Mouse (Mus musculus) limb, embryonic 13.5 days (tissue): ENCODE measurements around the gene Ubap1l. TPM values are rescaled to one million over a fixed set of nuclear protein-coding genes. Genes with fewer than 3 reads are reported as not detected.

Experiments used
- ATAC-seq: fragments of 200-750 bp; cut with Nextera tagmentation; 2 replicates; pipeline ENCODE4 v1.8.0; 2017; ENCODE audit warnings: low read depth, moderate number of reproducible peaks, moderate TSS enrichment; ENCODE audit not compliant: low FRiP score
- H3K27ac ChIP-seq: fragments of 300-500 bp; sonication (generic); 2 replicates; pipeline ENCODE4 v1.5.1; 2015; ENCODE audit warnings: inconsistent platforms, mild to moderate bottlenecking, moderate library complexity
- H3K27me3 ChIP-seq: fragments of 300-500 bp; sonication (generic); 2 replicates; pipeline ENCODE4 v1.6.1; 2015; ENCODE audit warnings: mild to moderate bottlenecking, inconsistent platforms
- H3K36me3 ChIP-seq: fragments of 300-500 bp; sonication (generic); 2 replicates; pipeline ENCODE4 v1.6.1; 2015; ENCODE audit warnings: inconsistent platforms, mild to moderate bottlenecking, moderate library complexity
- H3K4me1 ChIP-seq: fragments of 300-500 bp; sonication (generic); 2 replicates; pipeline ENCODE4 v1.6.1; 2015; ENCODE audit warnings: inconsistent platforms
- H3K4me2 ChIP-seq: fragments of 300-500 bp; sonication (generic); replicated peaks from 2 replicates; pipeline ENCODE4 v1.6.1; 2015; ENCODE audit warnings: inconsistent platforms, mild to moderate bottlenecking, moderate library complexity
- H3K4me3 ChIP-seq: fragments of 300-500 bp; sonication (generic); 2 replicates; pipeline ENCODE4 v1.5.1; 2015; ENCODE audit warnings: moderate library complexity, mild to moderate bottlenecking, inconsistent platforms
- H3K9ac ChIP-seq: fragments of 300-500 bp; sonication (generic); 2 replicates; pipeline ENCODE4 v1.6.1; 2015; ENCODE audit warnings: mild to moderate bottlenecking, inconsistent platforms
- H3K9me3 ChIP-seq: fragments of 300-500 bp; sonication (generic); 2 replicates; pipeline ENCODE4 v1.6.1; 2016; ENCODE audit warnings: inconsistent platforms
- WGBS: fragments of 180-500 bp; shearing (Covaris S2); methylation state at CpG from one replicate; pipeline ENCODE4 v1.1.7; 2015; 5-methylcytosine and 5-hydroxymethylcytosine counted together
- polyA plus RNA-seq: library from polyadenylated mRNA; unstranded; fragments of >200 nt; fragmentation: Nextera tagmentation; extraction: Ambion mirVana; gene quantifications from 2 replicates; pipeline ENCODE4 v1.2.1, GENCODE M21; 2015

The Ubap1l gene
- polyA plus RNA-seq, 1 experiment from 2014 or later: 0.42 TPM

GRCm38 (mm10) chr9:65346476-65347111 lies 14.2 kb upstream of the Ubap1l start:
- Histone ChIP-seq H3K9ac (peak overlapping the region; percentile 98), H3K27me3 (no peaks in the 10 kb centered on the region), H3K4me2 (peak overlapping the region; percentile 81), H3K27ac (peak overlapping the region; percentile 93), H3K4me3 (peak overlapping the region; percentile 100), H3K36me3 (no peaks in the 10 kb centered on the region), H3K4me1 (peaks cover 13% of the 10 kb centered on the region), H3K9me3 (no peaks in the 10 kb centered on the region)
- under 1% methylated on average over 75 of the region's 77 CpGs for WGBS
- ATAC-seq: peak; percentile 74

GRCm38 (mm10) chr9:65347112-65347850 lies 13.6 kb upstream of the Ubap1l start:
- Histone ChIP-seq H3K9me3 (no peaks in the 10 kb centered on the region), H3K9ac (peak overlapping the region; percentile 98), H3K27ac (no peak overlapping the region), H3K4me3 (peak overlapping the region; percentile 100), H3K4me1 (peaks cover 13% of the 10 kb centered on the region), H3K4me2 (peak overlapping the region; percentile 81), H3K36me3 (no peaks in the 10 kb centered on the region), H3K27me3 (no peaks in the 10 kb centered on the region)
- ATAC-seq: no peak
- WGBS: 49% methylated on average over 8 of the region's 8 CpGs

- H3K9ac ChIP-seq: no peak overlapping the region; the same call in 1 of the 2 replicates
- no peak overlapping the region for H3K27ac ChIP-seq
- no peaks in the 10 kb centered on the region for H3K9me3 ChIP-seq
- peaks cover 41% of the 10 kb centered on the region for H3K36me3 ChIP-seq
- no peaks in the 10 kb centered on the region for H3K27me3 ChIP-seq
- no peak for ATAC-seq
- 88% methylated on average over 5 of the region's 5 CpGs for WGBS
- H3K4me1 ChIP-seq: no peaks in the 10 kb centered on the region
- H3K4me3 ChIP-seq: no peak overlapping the region
- H3K4me2 ChIP-seq: no peak overlapping the region
Observed at GRCm38 (mm10) chr9:65353251-65353650, 7.6 kb upstream of the Ubap1l start.

- Histone ChIP-seq H3K4me2 (no peak overlapping the region), H3K9me3 (no peaks in the 10 kb centered on the region), H3K9ac (no peak overlapping the region), H3K4me1 (no peaks in the 10 kb centered on the region), H3K36me3 (peaks cover 70% of the 10 kb centered on the region), H3K27me3 (no peaks in the 10 kb centered on the region), H3K27ac (no peak overlapping the region), H3K4me3 (no peak overlapping the region)
- 89% methylated on average over 7 of the region's 7 CpGs for WGBS
- ATAC-seq: no peak
Observed at GRCm38 (mm10) chr9:65356561-65356960, 4.3 kb upstream of the Ubap1l start.

GRCm38 (mm10) chr9:65356971-65357370 lies 3.9 kb upstream of the Ubap1l start:
- Histone ChIP-seq H3K27me3 (no peaks in the 10 kb centered on the region), H3K27ac (no peak overlapping the region), H3K4me3 (no peak overlapping the region), H3K4me1 (no peaks in the 10 kb centered on the region), H3K9me3 (no peaks in the 10 kb centered on the region), H3K9ac (no peak overlapping the region), H3K4me2 (no peak overlapping the region), H3K36me3 (peaks cover 74% of the 10 kb centered on the region)
- no peak for ATAC-seq
- WGBS: 93% methylated on average over 2 of the region's 2 CpGs

GRCm38 (mm10) chr9:65358956-65359480 lies 1.8 kb upstream of the Ubap1l start:
- H3K4me3 ChIP-seq: no peak overlapping the region
- WGBS: 90% methylated on average over 1 of the region's 1 CpGs
- no peak overlapping the region for H3K9ac ChIP-seq
- H3K4me2 ChIP-seq: no peak overlapping the region
- no peaks in the 10 kb centered on the region for H3K27me3 ChIP-seq
- no peak for ATAC-seq
- no peaks in the 10 kb centered on the region for H3K9me3 ChIP-seq
- H3K4me1 ChIP-seq: no peaks in the 10 kb centered on the region
- no peak overlapping the region for H3K27ac ChIP-seq
- peaks cover 76% of the 10 kb centered on the region for H3K36me3 ChIP-seq

- H3K27ac ChIP-seq: no peak overlapping the region
- H3K4me1 ChIP-seq: no peaks in the 10 kb centered on the region
- H3K4me2 ChIP-seq: no peak overlapping the region
- H3K27me3 ChIP-seq: no peaks in the 10 kb centered on the region
- H3K36me3 ChIP-seq: peaks cover 42% of the 10 kb centered on the region
- no peaks in the 10 kb centered on the region for H3K9me3 ChIP-seq
- no peak overlapping the region for H3K9ac ChIP-seq
- no peak overlapping the region for H3K4me3 ChIP-seq
- no peak for ATAC-seq
- 58% methylated on average over 9 of the region's 9 CpGs for WGBS
Observed at GRCm38 (mm10) chr9:65363684-65364083, 2.8 kb downstream of the Ubap1l start.

- Histone ChIP-seq H3K27ac (no peak overlapping the region), H3K4me2 (no peak overlapping the region), H3K9ac (no peak overlapping the region), H3K36me3 (peaks cover 24% of the 10 kb centered on the region), H3K27me3 (no peaks in the 10 kb centered on the region), H3K4me1 (no peaks in the 10 kb centered on the region), H3K4me3 (no peak overlapping the region), H3K9me3 (no peaks in the 10 kb centered on the region)
- 92% methylated on average over 7 of the region's 7 CpGs for WGBS
- no peak for ATAC-seq
Observed at GRCm38 (mm10) chr9:65365721-65366120, 4.9 kb downstream of the Ubap1l start.

- Histone ChIP-seq H3K4me2 (no peak overlapping the region), H3K4me3 (no peak overlapping the region), H3K36me3 (peaks cover 12% of the 10 kb centered on the region), H3K9ac (no peak overlapping the region), H3K9me3 (no peaks in the 10 kb centered on the region), H3K4me1 (no peaks in the 10 kb centered on the region), H3K27me3 (no peaks in the 10 kb centered on the region), H3K27ac (no peak overlapping the region)
- ATAC-seq: no peak
- WGBS: 78% methylated on average over 24 of the region's 24 CpGs
Observed at GRCm38 (mm10) chr9:65371756-65372155, 10.9 kb downstream of the Ubap1l start.

- H3K9me3 ChIP-seq: no peaks in the 10 kb centered on the region
- H3K9ac ChIP-seq: no peak overlapping the region
- no peaks in the 10 kb centered on the region for H3K27me3 ChIP-seq
- 74% methylated on average over 4 of the region's 4 CpGs for WGBS
- H3K36me3 ChIP-seq: peaks cover 19% of the 10 kb centered on the region
- ATAC-seq: no peak
- H3K4me2 ChIP-seq: no peak overlapping the region
- no peaks in the 10 kb centered on the region for H3K4me1 ChIP-seq
- H3K27ac ChIP-seq: no peak overlapping the region
- H3K4me3 ChIP-seq: no peak overlapping the region
Observed at GRCm38 (mm10) chr9:65372449-65372848, 11.6 kb downstream of the Ubap1l start.

- no peak overlapping the region for H3K27ac ChIP-seq
- no peak for ATAC-seq
- no peaks in the 10 kb centered on the region for H3K9me3 ChIP-seq
- H3K9ac ChIP-seq: peak overlapping the region; percentile 31; the same call in 1 of the 2 replicates
- no peak overlapping the region for H3K4me3 ChIP-seq
- no peak overlapping the region for H3K4me2 ChIP-seq
- peaks cover 24% of the 10 kb centered on the region for H3K36me3 ChIP-seq
- no peaks in the 10 kb centered on the region for H3K4me1 ChIP-seq
- H3K27me3 ChIP-seq: no peaks in the 10 kb centered on the region
- WGBS: 52% methylated on average over 5 of the region's 5 CpGs
Observed at GRCm38 (mm10) chr9:65374468-65375162, 13.8 kb downstream of the Ubap1l start.
